Mouse (Mus musculus) E14TG2a.4 (cell line): ENCODE measurements around the gene Gm49388.

Experiments
- CTCF ChIP-seq: conservative IDR thresholded peaks from 2 replicates; pipeline ENCODE4 v1.5.1; 2014; ENCODE audit warnings: low read length
- NANOG ChIP-seq: IDR thresholded peaks from 2 replicates; pipeline ENCODE4 v1.6.1; 2014; ENCODE audit warnings: borderline replicate concordance, low read length, mixed read lengths
- POU5F1 ChIP-seq: IDR thresholded peaks from 2 replicates; pipeline ENCODE4 v1.6.1; 2014; ENCODE audit warnings: low read length, borderline replicate concordance

DNA sequence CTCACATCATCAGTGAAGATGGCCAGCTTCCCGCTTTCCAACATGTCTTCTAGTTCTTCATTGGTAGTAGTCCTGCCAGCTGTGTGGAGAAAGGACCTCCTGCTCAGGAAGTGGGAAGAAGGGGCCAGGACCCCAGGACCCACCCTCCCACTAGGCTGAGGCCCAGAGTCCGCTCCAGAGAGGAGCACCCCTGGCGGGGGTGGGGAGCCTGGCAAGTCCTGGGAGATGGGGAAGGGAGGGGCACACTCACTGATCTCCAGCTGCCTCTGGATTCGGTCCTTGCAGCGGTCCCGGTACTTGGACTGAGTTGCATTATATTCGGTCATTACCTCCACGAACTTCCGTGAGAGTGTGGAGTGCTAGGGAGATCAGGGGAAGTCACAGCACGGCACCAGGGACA lies 25.2 kb downstream of the Gm49388 start:
- TF ChIP-seq CTCF (no peak), POU5F1 (no peak), NANOG (no peak)
